Mouse (Mus musculus) MEL (cell line): ENCODE results near the gene Olfr68.

Experiments
- JUND ChIP-seq: IDR thresholded peaks from 2 replicates; pipeline ENCODE4 v1.6.1; 2011; ENCODE audit warnings: low read depth, mild to moderate bottlenecking, improper control_type of control experiment, low read length
- MYC ChIP-seq: IDR thresholded peaks from 2 replicates; pipeline ENCODE4 v1.6.1; 2011; ENCODE audit warnings: low read depth, mild to moderate bottlenecking, low read length, improper control_type of control experiment, moderate library complexity

DNA sequence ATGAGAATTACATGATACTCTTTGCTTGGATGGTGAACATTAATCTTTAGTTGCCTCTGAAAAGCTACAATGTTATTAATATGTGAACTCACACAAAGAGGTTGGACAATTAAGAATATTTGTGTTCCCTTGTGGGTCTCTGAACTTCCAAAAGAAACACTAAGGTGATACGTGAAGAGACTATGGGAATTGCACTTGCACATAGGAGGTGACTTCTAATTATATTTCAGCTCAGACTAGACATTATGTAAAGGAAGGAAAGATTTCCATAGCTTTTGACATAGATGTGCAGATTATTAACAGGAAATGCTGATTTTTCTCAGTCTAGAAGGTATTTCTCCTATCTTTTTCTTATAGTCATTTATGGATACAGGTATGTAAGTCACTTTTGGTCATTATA, 49.4 kb downstream of the Olfr68 start, which contains the start of gene Olfr628:
- TF ChIP-seq MYC (no peak), JUND (no peak)
